Mouse (Mus musculus) E14TG2a.4 (cell line): ENCODE measurements around the gene Cnot11.

Experiments used
- H3K27me3 ChIP-seq: 2 replicates; pipeline ENCODE4 v1.6.1; 2014; ENCODE audit warnings: low read length, control low read depth; ENCODE audit not compliant: insufficient read depth
- H3K36me3 ChIP-seq: 2 replicates; pipeline ENCODE4 v1.6.1; 2014; ENCODE audit warnings: low read length, control low read depth; ENCODE audit not compliant: insufficient read depth
- H3K4me1 ChIP-seq: replicated peaks from 2 replicates; pipeline ENCODE4 v1.6.1; 2014; ENCODE audit warnings: low read depth, low read length, control low read depth
- H3K4me3 ChIP-seq: replicated peaks from 2 replicates; pipeline ENCODE4 v1.5.1; 2014; ENCODE audit warnings: mild to moderate bottlenecking, low read length
- H3K9me3 ChIP-seq: 2 replicates; pipeline ENCODE4 v1.6.1; 2014; ENCODE audit warnings: low read length, control low read depth
- CTCF ChIP-seq: conservative IDR thresholded peaks from 2 replicates; pipeline ENCODE4 v1.5.1; 2014; ENCODE audit warnings: low read length
- NANOG ChIP-seq: IDR thresholded peaks from 2 replicates; pipeline ENCODE4 v1.6.1; 2014; ENCODE audit warnings: borderline replicate concordance, low read length, mixed read lengths
- POU5F1 ChIP-seq: IDR thresholded peaks from 2 replicates; pipeline ENCODE4 v1.6.1; 2014; ENCODE audit warnings: low read length, borderline replicate concordance

The Cnot11 gene

GRCm38 (mm10) chr1:39504261-39504660 lies 30.5 kb upstream of the Cnot11 start:
- Histone ChIP-seq H3K9me3 (peaks cover 11% of the 10 kb centered on the region; the same call in 1 of the 2 replicates), H3K27me3 (no peaks in the 10 kb centered on the region), H3K36me3 (no peaks in the 10 kb centered on the region), H3K4me3 (no peak overlapping the region), H3K4me1 (peaks cover 24% of the 10 kb centered on the region)
- TF ChIP-seq POU5F1: no peak
- peak; percentile 18; the same call in 1 of the 2 replicates for TF ChIP-seq CTCF

- peaks cover 31% of the 10 kb centered on the region for H3K4me1 ChIP-seq
- TF ChIP-seq POU5F1 (no peak), NANOG (no peak), CTCF (no peak)
- H3K36me3 ChIP-seq: no peaks in the 10 kb centered on the region
- no peak overlapping the region for H3K4me3 ChIP-seq
- H3K27me3 ChIP-seq: no peaks in the 10 kb centered on the region
- peaks cover 10% of the 10 kb centered on the region; the same call in 1 of the 2 replicates for H3K9me3 ChIP-seq
Measured at GRCm38 (mm10) chr1:39505600-39505999, 29.2 kb upstream of the Cnot11 start.

- Histone ChIP-seq H3K4me1 (peaks cover 27% of the 10 kb centered on the region), H3K4me3 (no peak overlapping the region), H3K9me3 (no peaks in the 10 kb centered on the region), H3K27me3 (no peaks in the 10 kb centered on the region), H3K36me3 (no peaks in the 10 kb centered on the region)
- TF ChIP-seq POU5F1 (no peak), NANOG (no peak), CTCF (no peak)
Measured at GRCm38 (mm10) chr1:39511775-39512174, 23.0 kb upstream of the Cnot11 start.

GRCm38 (mm10) chr1:39512183-39512582 lies 22.6 kb upstream of the Cnot11 start:
- H3K27me3 ChIP-seq: no peaks in the 10 kb centered on the region
- peaks cover 31% of the 10 kb centered on the region for H3K4me1 ChIP-seq
- no peak overlapping the region for H3K4me3 ChIP-seq
- H3K9me3 ChIP-seq: no peaks in the 10 kb centered on the region
- H3K36me3 ChIP-seq: no peaks in the 10 kb centered on the region
- TF ChIP-seq POU5F1: no peak

GRCm38 (mm10) chr1:39515303-39515991 lies 19.3 kb upstream of the Cnot11 start:
- H3K9me3 ChIP-seq: peaks cover 10% of the 10 kb centered on the region
- TF ChIP-seq NANOG: no peak
- no peak for TF ChIP-seq POU5F1
- TF ChIP-seq CTCF: no peak
- peaks cover 28% of the 10 kb centered on the region for H3K4me1 ChIP-seq
- H3K36me3 ChIP-seq: no peaks in the 10 kb centered on the region
- no peaks in the 10 kb centered on the region for H3K27me3 ChIP-seq
- H3K4me3 ChIP-seq: no peak overlapping the region

GRCm38 (mm10) chr1:39521326-39521725 lies 13.5 kb upstream of the Cnot11 start:
- TF ChIP-seq NANOG (no peak), POU5F1 (no peak), CTCF (no peak)
- Histone ChIP-seq H3K27me3 (no peaks in the 10 kb centered on the region), H3K4me1 (peaks cover 51% of the 10 kb centered on the region), H3K9me3 (peaks cover 10% of the 10 kb centered on the region), H3K4me3 (no peak overlapping the region), H3K36me3 (no peaks in the 10 kb centered on the region)

- Histone ChIP-seq H3K4me1 (peaks cover 55% of the 10 kb centered on the region), H3K9me3 (peaks cover 10% of the 10 kb centered on the region), H3K27me3 (no peaks in the 10 kb centered on the region), H3K4me3 (no peak overlapping the region), H3K36me3 (no peaks in the 10 kb centered on the region)
- peak; percentile 49 for TF ChIP-seq CTCF
- no peak for TF ChIP-seq POU5F1
Measured at GRCm38 (mm10) chr1:39522519-39522918, 12.3 kb upstream of the Cnot11 start.

- peaks cover 76% of the 10 kb centered on the region for H3K4me1 ChIP-seq
- H3K9me3 ChIP-seq: no peaks in the 10 kb centered on the region
- TF ChIP-seq CTCF (no peak), POU5F1 (no peak), NANOG (no peak)
- no peaks in the 10 kb centered on the region for H3K36me3 ChIP-seq
- no peak overlapping the region for H3K4me3 ChIP-seq
- H3K27me3 ChIP-seq: no peaks in the 10 kb centered on the region
Measured at GRCm38 (mm10) chr1:39525763-39526162, 9.0 kb upstream of the Cnot11 start.

GRCm38 (mm10) chr1:39526371-39527167 lies 8.2 kb upstream of the Cnot11 start:
- Histone ChIP-seq H3K9me3 (no peaks in the 10 kb centered on the region), H3K4me3 (no peak overlapping the region)
- TF ChIP-seq POU5F1: no peak
- TF ChIP-seq CTCF: no peak
- TF ChIP-seq NANOG: no peak

More at GRCm38 (mm10) chr1:39526371-39527167, 8.2 kb upstream of the Cnot11 start:
- Histone ChIP-seq H3K4me1 (peaks cover 77% of the 10 kb centered on the region), H3K36me3 (no peaks in the 10 kb centered on the region), H3K27me3 (no peaks in the 10 kb centered on the region)
